Mouse (Mus musculus) granulocyte monocyte progenitor cell, adult 5-6 weeks (primary cell): Measurements from ENCODE around the gene Strada. TPM values are rescaled to one million over a fixed set of nuclear protein-coding genes. Genes with fewer than 3 reads are reported as not detected.

Experiments
- total RNA-seq, 2 experiments: library from RNA; stranded (forward) in 1 of 2; stranded (reverse) in 1 of 2; fragments of 200-712, 200-1000 nt in 1 of 2; fragments of >200 nt in 1 of 2; fragmentation: Nextera tagmentation in 1 of 2; gene quantifications; 2 replicates each; pipeline ENCODE4 v1.2.3; 2014 to 2017

Gene Strada
- total RNA-seq, 2 experiments from 2014 or later = 22.2 to 42.3 TPM

Other genes starting within 250 kb of the Strada start
- 0.56 and 1.6 TPM in 2 replicates for gene Cyb561, start 248.8 kb downstream of the Strada start, total RNA-seq (2014; fragmentation: Nextera tagmentation)
- gene Cyb561, start 248.8 kb downstream of the Strada start, total RNA-seq (2017) = 0.69 and 0.82 TPM in 2 replicates
- gene Ace, start 234.2 kb downstream of the Strada start, total RNA-seq (2014; fragmentation: Nextera tagmentation) = not detected in 2 replicates
- gene Ace, start 234.2 kb downstream of the Strada start, total RNA-seq (2017) = not detected in 2 replicates
- not detected in 2 replicates for gene Ace3, start 207.5 kb downstream of the Strada start, total RNA-seq (2014; fragmentation: Nextera tagmentation)
- not detected in 2 replicates for gene Ace3, start 207.5 kb downstream of the Strada start, total RNA-seq (2017)
- gene Kcnh6, start 194.0 kb downstream of the Strada start, total RNA-seq (2014; fragmentation: Nextera tagmentation) = 0.21 TPM in 1 of 2 replicates, not detected in the other
- gene Kcnh6, start 194.0 kb downstream of the Strada start, total RNA-seq (2017) = not detected in 2 replicates
- 54.6 and 55.2 TPM in 2 replicates for gene Dcaf7, start 165.3 kb downstream of the Strada start, total RNA-seq (2014; fragmentation: Nextera tagmentation)
- 49.8 and 49.9 TPM in 2 replicates for gene Dcaf7, start 165.3 kb downstream of the Strada start, total RNA-seq (2017)
- gene Taco1, start 136.1 kb downstream of the Strada start, total RNA-seq (2014; fragmentation: Nextera tagmentation) = 6.9 and 8.9 TPM in 2 replicates
- 11.1 and 19.2 TPM in 2 replicates for gene Taco1, start 136.1 kb downstream of the Strada start, total RNA-seq (2017)
- gene Map3k3, start 117.6 kb downstream of the Strada start, total RNA-seq (2014; fragmentation: Nextera tagmentation) = 30.4 and 32.1 TPM in 2 replicates
- 29.1 and 29.2 TPM in 2 replicates for gene Map3k3, start 117.6 kb downstream of the Strada start, total RNA-seq (2017)
- not detected in 2 replicates for gene Gm10840, start 41.3 kb downstream of the Strada start, total RNA-seq (2014; fragmentation: Nextera tagmentation)
- gene Gm10840, start 41.3 kb downstream of the Strada start, total RNA-seq (2017) = not detected in 2 replicates
- 196 and 197 TPM in 2 replicates for gene Limd2, start 41.3 kb downstream of the Strada start, total RNA-seq (2014; fragmentation: Nextera tagmentation)
- 38.1 and 43.1 TPM in 2 replicates for gene Limd2, start 41.3 kb downstream of the Strada start, total RNA-seq (2017)
- gene Ccdc47, start 14.2 kb upstream of the Strada start, total RNA-seq (2014; fragmentation: Nextera tagmentation) = 30.2 and 56.2 TPM in 2 replicates
- gene Ccdc47, start 14.2 kb upstream of the Strada start, total RNA-seq (2017) = 175 and 181 TPM in 2 replicates
- 51.1 and 55.5 TPM in 2 replicates for gene Ddx42, start 14.8 kb upstream of the Strada start, total RNA-seq (2014; fragmentation: Nextera tagmentation)
- 86.8 and 87.9 TPM in 2 replicates for gene Ddx42, start 14.8 kb upstream of the Strada start, total RNA-seq (2017)
- 60.5 and 82.1 TPM in 2 replicates for gene Ftsj3, start 53.9 kb upstream of the Strada start, total RNA-seq (2014; fragmentation: Nextera tagmentation)
- 157 and 194 TPM in 2 replicates for gene Ftsj3, start 53.9 kb upstream of the Strada start, total RNA-seq (2017)
- 106 and 108 TPM in 2 replicates for gene Psmc5, start 54.0 kb upstream of the Strada start, total RNA-seq (2014; fragmentation: Nextera tagmentation)
- 108 and 116 TPM in 2 replicates for gene Psmc5, start 54.0 kb upstream of the Strada start, total RNA-seq (2017)
- gene Smarcd2, start 70.8 kb upstream of the Strada start, total RNA-seq (2014; fragmentation: Nextera tagmentation) = 76.4 and 91.7 TPM in 2 replicates
- gene Smarcd2, start 70.8 kb upstream of the Strada start, total RNA-seq (2017) = 200 and 221 TPM in 2 replicates
- gene Tcam1, start 74.5 kb upstream of the Strada start, total RNA-seq (2014; fragmentation: Nextera tagmentation) = 1.0 and 2.1 TPM in 2 replicates
- gene Tcam1, start 74.5 kb upstream of the Strada start, total RNA-seq (2017) = 1.4 and 1.9 TPM in 2 replicates
- not detected in 2 replicates for gene Gh, start 99.7 kb upstream of the Strada start, total RNA-seq (2014; fragmentation: Nextera tagmentation)
- gene Gh, start 99.7 kb upstream of the Strada start, total RNA-seq (2017) = not detected in 2 replicates
- gene Cd79b, start 112.6 kb upstream of the Strada start, total RNA-seq (2014; fragmentation: Nextera tagmentation) = 52.9 and 54.1 TPM in 2 replicates
- 23.8 and 31.5 TPM in 2 replicates for gene Cd79b, start 112.6 kb upstream of the Strada start, total RNA-seq (2017)
- not detected in 2 replicates for gene Scn4a, start 151.1 kb upstream of the Strada start, total RNA-seq (2014; fragmentation: Nextera tagmentation)
- gene Scn4a, start 151.1 kb upstream of the Strada start, total RNA-seq (2017) = not detected in 2 replicates
- not detected in 2 replicates for gene Prr29, start 163.3 kb upstream of the Strada start, total RNA-seq (2014; fragmentation: Nextera tagmentation)
- gene Prr29, start 163.3 kb upstream of the Strada start, total RNA-seq (2017) = not detected in 2 replicates
- 58.3 and 65.0 TPM in 2 replicates for gene Icam2, start 185.9 kb upstream of the Strada start, total RNA-seq (2014; fragmentation: Nextera tagmentation)
- gene Icam2, start 185.9 kb upstream of the Strada start, total RNA-seq (2017) = 79.6 and 108 TPM in 2 replicates